Mouse (Mus musculus) CH12.LX (cell line): ENCODE measurements around the gene Anapc15-ps. TPM values are rescaled to one million over a fixed set of nuclear protein-coding genes. Genes with fewer than 3 reads are reported as not detected.

Source experiments
- DNase-seq: peaks from one replicate; pipeline ENCODE4 v3.0.0-alpha.2; 2013; ENCODE audit errors: extremely low read depth
- H3K27ac ChIP-seq: 2 replicates; pipeline ENCODE4 v1.5.1; 2012; ENCODE audit warnings: low read depth, mild to moderate bottlenecking, control low read depth, moderate library complexity; ENCODE audit not compliant: insufficient read depth
- H3K27me3 ChIP-seq: replicated peaks from 2 replicates; pipeline ENCODE3; 2012; ENCODE audit warnings: inconsistent platforms
- H3K36me3 ChIP-seq, 2 experiments: replicated peaks in 1 of 2; 2 replicates each; pipeline versions ENCODE3 to v1.6.1; 2012; ENCODE audit warnings: inconsistent platforms in 1 of 2, low read length in 1 of 2, mild to moderate bottlenecking in 1 of 2, mixed read lengths in 1 of 2, moderate library complexity in 1 of 2; ENCODE audit not compliant: control insufficient read depth in 1 of 2, insufficient read depth in 1 of 2
- H3K4me1 ChIP-seq, 2 experiments: 2 replicates each; pipeline ENCODE4 v1.6.1; 2012; ENCODE audit warnings: inconsistent platforms in 1 of 2, moderate library complexity in 1 of 2; ENCODE audit not compliant: insufficient read depth in 2 of 2, control insufficient read depth in 1 of 2
- H3K4me2 ChIP-seq: 2 replicates; pipeline ENCODE4 v1.6.1; 2012; ENCODE audit warnings: low read depth, mild to moderate bottlenecking, control low read depth; ENCODE audit not compliant: poor library complexity, insufficient read depth, severe bottlenecking
- H3K4me3 ChIP-seq, 3 experiments: fragments of 150-350 bp in 1 of 3; sonication (generic) in 1 of 3; replicated peaks in 1 of 3; 2 replicates each; pipeline versions ENCODE3 to v1.5.1; 2011 to 2012; ENCODE audit warnings: low read depth in 2 of 3, low read length in 2 of 3, mild to moderate bottlenecking in 2 of 3, moderate library complexity in 2 of 3, control low read depth in 1 of 3, improper control_type of control experiment in 1 of 3, inconsistent platforms in 1 of 3, mixed read lengths in 1 of 3; ENCODE audit not compliant: poor library complexity in 1 of 3
- H3K79me2 ChIP-seq: replicated peaks from 2 replicates; pipeline ENCODE4 v1.6.1; 2012; ENCODE audit warnings: mild to moderate bottlenecking, moderate library complexity; ENCODE audit not compliant: control insufficient read depth, poor library complexity, insufficient read depth, severe bottlenecking; ENCODE audit errors: extremely low read depth
- H3K9ac ChIP-seq: 2 replicates; pipeline ENCODE4 v1.6.1; 2012; ENCODE audit warnings: low read depth, mild to moderate bottlenecking, control low read depth, moderate library complexity; ENCODE audit not compliant: insufficient read depth
- H3K9me3 ChIP-seq: replicated peaks from 2 replicates; pipeline ENCODE3; 2012; ENCODE audit warnings: low read length, inconsistent platforms, mixed read lengths
- BHLHE40 ChIP-seq: IDR thresholded peaks from 2 replicates; pipeline ENCODE4 v1.6.1; 2011; ENCODE audit warnings: mild to moderate bottlenecking, low read depth, low read length, improper control_type of control experiment
- CHD1 ChIP-seq: IDR thresholded peaks from 2 replicates; pipeline ENCODE4 v1.6.1; 2012; ENCODE audit warnings: low read depth, low read length, improper control_type of control experiment, inconsistent platforms
- CHD2 ChIP-seq: IDR thresholded peaks from 2 replicates; pipeline ENCODE4 v1.6.1; 2011; ENCODE audit warnings: low read length, improper control_type of control experiment
- E2F4 ChIP-seq: IDR thresholded peaks from 2 replicates; pipeline ENCODE4 v1.6.1; 2011; ENCODE audit warnings: low read depth, low read length, improper control_type of control experiment; ENCODE audit not compliant: insufficient replicate concordance
- EP300 ChIP-seq: IDR thresholded peaks from 2 replicates; pipeline ENCODE4 v1.6.1; 2011; ENCODE audit warnings: low read length, improper control_type of control experiment
- ETS1 ChIP-seq: conservative IDR thresholded peaks from 2 replicates; pipeline ENCODE4 v1.6.1; 2012; ENCODE audit warnings: low read depth, mild to moderate bottlenecking, inconsistent platforms, low read length, improper control_type of control experiment, moderate library complexity
- GABPA ChIP-seq: IDR thresholded peaks from 2 replicates; pipeline ENCODE4 v1.6.1; 2012; ENCODE audit warnings: low read depth, low read length, improper control_type of control experiment, inconsistent platforms; ENCODE audit not compliant: insufficient replicate concordance
- HCFC1 ChIP-seq: IDR thresholded peaks from 2 replicates; pipeline ENCODE4 v1.6.1; 2012; ENCODE audit warnings: low read depth, mild to moderate bottlenecking, inconsistent platforms, low read length, improper control_type of control experiment
- JUND ChIP-seq: conservative IDR thresholded peaks from 2 replicates; pipeline ENCODE4 v1.6.1; 2011; ENCODE audit warnings: low read depth, low read length, improper control_type of control experiment
- KAT2A ChIP-seq: IDR thresholded peaks from 2 replicates; pipeline ENCODE4 v1.6.1; 2012; ENCODE audit warnings: low read length, improper control_type of control experiment, inconsistent platforms; ENCODE audit not compliant: insufficient replicate concordance
- MAFK ChIP-seq: IDR thresholded peaks from 2 replicates; pipeline ENCODE4 v1.6.1; 2011; ENCODE audit warnings: low read length, improper control_type of control experiment; ENCODE audit not compliant: insufficient replicate concordance
- MAX ChIP-seq: IDR thresholded peaks from 2 replicates; pipeline ENCODE4 v1.6.1; 2011; ENCODE audit warnings: low read length, improper control_type of control experiment
- MAZ ChIP-seq: IDR thresholded peaks from 2 replicates; pipeline ENCODE4 v1.6.1; 2012; ENCODE audit warnings: low read depth, mild to moderate bottlenecking, inconsistent platforms, low read length, improper control_type of control experiment, moderate library complexity
- MEF2A ChIP-seq: IDR thresholded peaks from 2 replicates; pipeline ENCODE4 v1.6.1; 2014; ENCODE audit warnings: low read depth, mild to moderate bottlenecking, inconsistent platforms, low read length, improper control_type of control experiment, borderline replicate concordance
- MXI1 ChIP-seq: IDR thresholded peaks from 2 replicates; pipeline ENCODE4 v1.6.1; 2011; ENCODE audit warnings: mild to moderate bottlenecking, low read depth, low read length, improper control_type of control experiment
- MYC ChIP-seq: IDR thresholded peaks from 2 replicates; pipeline ENCODE4 v1.6.1; 2011; ENCODE audit warnings: low read depth, mild to moderate bottlenecking, improper control_type of control experiment, low read length
- RAD21 ChIP-seq: IDR thresholded peaks from 2 replicates; pipeline ENCODE4 v1.6.1; 2011; ENCODE audit warnings: low read depth, mild to moderate bottlenecking, low read length, improper control_type of control experiment, moderate library complexity
- RCOR1 ChIP-seq: conservative IDR thresholded peaks from 2 replicates; pipeline ENCODE4 v1.6.1; 2012; ENCODE audit warnings: low read depth, mild to moderate bottlenecking, inconsistent platforms, low read length, improper control_type of control experiment
- TBP ChIP-seq: conservative IDR thresholded peaks from 2 replicates; pipeline ENCODE4 v1.6.1; 2011; ENCODE audit warnings: low read depth, low read length, improper control_type of control experiment
- TCF12 ChIP-seq: IDR thresholded peaks from 2 replicates; pipeline ENCODE4 v1.6.1; 2014; ENCODE audit warnings: low read depth, mild to moderate bottlenecking, inconsistent platforms, low read length, improper control_type of control experiment
- USF2 ChIP-seq: conservative IDR thresholded peaks from 2 replicates; pipeline ENCODE4 v1.6.1; 2011; ENCODE audit warnings: low read depth, low read length, improper control_type of control experiment
- ZKSCAN1 ChIP-seq: IDR thresholded peaks from 2 replicates; pipeline ENCODE4 v1.6.1; 2012; ENCODE audit warnings: low read depth, inconsistent platforms, low read length, improper control_type of control experiment, borderline replicate concordance
- ZNF384 ChIP-seq: IDR thresholded peaks from 2 replicates; pipeline ENCODE4 v1.6.1; 2012; ENCODE audit warnings: low read depth, low read length, improper control_type of control experiment, inconsistent platforms
- dilution Hi-C: fragments of 300-500 bp; cut with MboI; formaldehyde crosslinking; loops from 2 replicates; pipeline ENCODE4 v1.14.3; 2020; ENCODE audit warnings: low sequenced_read_pairs; ENCODE audit not compliant: extremely low pct_unique_long_range_greater_than_20kb, extremely low pct_ligation_motif_present
- in situ Hi-C: fragments of 300-500 bp; cut with MboI; formaldehyde crosslinking; loops from 3 replicates; pipeline ENCODE4 v1.14.3; 2019; ENCODE audit warnings: low sequenced_read_pairs, low pct_ligation_motif_present, low pct_unique_long_range_greater_than_20kb, mixed read lengths
- polyA plus RNA-seq: library from polyadenylated mRNA; unstranded; fragments of >175 nt; gene quantifications from 2 replicates; pipeline ENCODE4 v1.2.1, GENCODE M21; 2012; ENCODE audit warnings: low read depth; ENCODE audit not compliant: insufficient read length
- total RNA-seq, 2 experiments: library from RNA; depleted of rRNA; stranded (reverse); fragments of 300-350 nt in 1 of 2; fragments of >200 nt in 1 of 2; gene quantifications; 2 replicates each; pipeline ENCODE4 v1.2.3; 2012 to 2014

Gene Anapc15-ps
- total and polyA plus RNA-seq, 3 experiments, result 2.8 TPM; not detected in 2

DNA sequence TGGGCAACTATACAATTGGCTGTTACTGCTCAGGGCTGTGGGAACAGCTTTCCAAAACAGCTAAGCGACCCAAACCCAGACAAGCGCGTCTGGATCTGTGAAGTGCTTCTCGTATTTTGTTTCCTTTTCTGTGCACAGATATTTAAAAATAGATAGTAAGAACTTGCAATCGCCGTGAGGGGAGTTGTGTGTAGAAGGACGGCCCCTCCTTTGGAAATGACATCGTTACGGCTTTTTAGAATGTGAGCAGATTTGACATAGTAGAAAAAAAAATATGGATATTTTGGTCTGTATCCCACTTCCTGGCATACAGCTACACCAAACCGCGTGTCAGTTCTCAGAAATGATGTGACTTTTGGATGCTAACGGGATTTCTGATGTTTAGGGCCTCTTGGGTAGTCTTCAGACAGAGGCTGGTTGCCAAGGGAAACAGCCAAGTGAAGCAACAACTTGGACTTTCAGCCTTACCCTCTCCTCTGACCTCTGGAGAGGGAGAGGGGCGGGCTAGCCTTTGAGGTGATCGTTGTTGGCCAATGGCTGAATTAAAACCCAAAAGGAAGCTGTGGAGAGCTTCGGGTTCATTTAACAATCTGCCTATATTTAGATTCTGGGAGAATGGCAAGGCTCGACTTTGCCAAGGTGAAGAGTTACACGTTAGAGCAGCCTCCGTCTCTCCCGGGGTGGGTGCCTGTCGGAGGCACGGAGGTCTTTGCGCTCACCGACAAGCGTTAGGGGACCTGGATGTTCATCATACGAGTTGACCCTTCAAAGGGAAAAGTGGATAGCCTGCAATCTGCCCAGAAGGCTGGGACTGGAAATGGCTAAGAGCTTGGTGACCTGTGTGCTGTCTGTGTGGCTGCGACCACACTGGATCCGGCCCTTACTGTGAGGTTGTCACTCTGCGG, 7.2 kb upstream of the Anapc15-ps start:
- Histone ChIP-seq H3K4me1 (peaks cover 0 to 25% of the 10 kb centered on the region in 2 experiments; a peak in 2 of 4 replicates), H3K36me3 (peaks cover 0 to 4% of the 10 kb centered on the region in 2 experiments), H3K4me3 (peak overlapping the region in 2 of 3 experiments; percentile 28 to 40), H3K27me3 (no peaks in the 10 kb centered on the region), H3K9ac (no peak overlapping the region), H3K27ac (no peak overlapping the region), H3K4me2 (no peak overlapping the region), H3K79me2 (no peaks in the 10 kb centered on the region), H3K9me3 (no peaks in the 10 kb centered on the region)
- TF ChIP-seq MAX, result no peak
- no peak for TF ChIP-seq MEF2A
- TF ChIP-seq TBP, result no peak
- TF ChIP-seq USF2, result no peak
- TF ChIP-seq JUND, result no peak
- TF ChIP-seq TCF12, result no peak
- TF ChIP-seq MXI1, result no peak
- TF ChIP-seq E2F4, result no peak
- no peak for TF ChIP-seq MYC
- TF ChIP-seq ETS1, result no peak
- no peak for TF ChIP-seq RCOR1
- TF ChIP-seq ZKSCAN1, result no peak
- no peak for TF ChIP-seq MAZ
- TF ChIP-seq CHD1, result no peak
- TF ChIP-seq GABPA, result no peak
- no peak for TF ChIP-seq MAFK
- TF ChIP-seq CHD2, result no peak
- dilution Hi-C loops (no loop called here), in situ Hi-C loops (no loop called here)
- no peak for DNase-seq

DNA sequence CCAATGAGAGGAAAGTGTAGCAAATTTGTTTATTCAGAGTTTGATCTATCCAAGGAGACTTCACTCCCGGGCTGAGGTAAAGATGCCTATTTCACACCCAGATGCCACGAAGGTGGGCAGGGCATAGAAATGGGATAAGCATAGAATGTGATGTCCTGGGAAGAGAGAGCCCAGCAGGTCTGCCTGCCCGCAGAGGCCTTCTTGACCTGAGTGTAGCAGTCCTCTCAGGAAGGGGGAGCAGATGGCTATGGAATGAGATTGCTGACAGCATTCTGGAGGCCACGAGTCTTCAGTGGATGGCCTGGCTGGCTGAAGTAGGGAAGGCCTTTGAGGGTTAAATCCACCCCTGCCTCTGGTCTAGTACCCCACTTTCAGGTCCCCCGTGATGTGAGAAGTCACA, 5.9 kb upstream of the Anapc15-ps start:
- no peak for DNase-seq
- H3K79me2 ChIP-seq, result no peaks in the 10 kb centered on the region
- dilution Hi-C loops (no loop called here), in situ Hi-C loops (no loop called here)
- H3K4me2 ChIP-seq, result no peak overlapping the region
- no peak overlapping the region for H3K4me3 ChIP-seq
- H3K27me3 ChIP-seq, result no peaks in the 10 kb centered on the region
- H3K9ac ChIP-seq, result no peak overlapping the region
- H3K27ac ChIP-seq, result no peak overlapping the region
- peaks cover 0 to 2% of the 10 kb centered on the region in 2 experiments for H3K36me3 ChIP-seq
- H3K9me3 ChIP-seq, result no peaks in the 10 kb centered on the region
- no peak for TF ChIP-seq MYC
- no peak for TF ChIP-seq KAT2A
- TF ChIP-seq ZNF384, result no peak
- no peak for TF ChIP-seq BHLHE40
- TF ChIP-seq E2F4, result no peak
- TF ChIP-seq EP300, result no peak
- TF ChIP-seq HCFC1, result no peak
- no peak for TF ChIP-seq MAZ
- TF ChIP-seq MXI1, result no peak
- no peak for TF ChIP-seq RAD21
- TF ChIP-seq CHD2, result no peak
- no peak for TF ChIP-seq ZKSCAN1
- peaks cover 0 to 25% of the 10 kb centered on the region in 2 experiments; a peak in 2 of 4 replicates for H3K4me1 ChIP-seq
